Mouse (Mus musculus) embryo, embryonic 10.5 days (tissue): ENCODE results near the gene Dmwd.

Source experiments
- DNase-seq: peaks from one replicate; pipeline ENCODE4 v3.0.0-alpha.2; 2015; ENCODE audit warnings: low spot score

The Dmwd gene

GRCm38 (mm10) chr7:19094826-19095750 is 19.1 kb downstream of the Dmwd start:
- DNase-seq, result peak; percentile 55

- DNase-seq, result peak; percentile 91
These were observed 19.7 kb downstream of the Dmwd start for GRCm38 (mm10) chr7:19095751-19096110.

- no peak for DNase-seq
These were observed 20.5 kb downstream of the Dmwd start for GRCm38 (mm10) chr7:19096421-19096976.

- DNase-seq, result no peak
These were observed 21.2 kb downstream of the Dmwd start for GRCm38 (mm10) chr7:19097217-19097616.

GRCm38 (mm10) chr7:19097863-19098262 is 21.8 kb downstream of the Dmwd start:
- DNase-seq, result no peak

GRCm38 (mm10) chr7:19098811-19099210 is 22.8 kb downstream of the Dmwd start:
- DNase-seq, result no peak

- DNase-seq, result no peak
These were observed 24.3 kb downstream of the Dmwd start for GRCm38 (mm10) chr7:19100290-19100689.

- no peak for DNase-seq
These were observed 27.7 kb downstream of the Dmwd start for GRCm38 (mm10) chr7:19103741-19104140.

GRCm38 (mm10) chr7:19104486-19104885 is 28.5 kb downstream of the Dmwd start:
- DNase-seq, result no peak

GRCm38 (mm10) chr7:19107436-19107835 is 31.4 kb downstream of the Dmwd start:
- DNase-seq, result no peak

- DNase-seq, result no peak
These were observed 33.5 kb downstream of the Dmwd start for GRCm38 (mm10) chr7:19109565-19109964.

- DNase-seq, result peak; percentile 62
These were observed 42.2 kb downstream of the Dmwd start, which contains the start of gene Gm4969 for GRCm38 (mm10) chr7:19118028-19118771. Gm4969 (minus strand) TSS chr7:19118368.

- no peak for DNase-seq
These were observed 43.1 kb downstream of the Dmwd start for GRCm38 (mm10) chr7:19119083-19119482.

- DNase-seq, result peak; percentile 99
These were observed 43.8 kb downstream of the Dmwd start, which contains the start of gene Fbxo46 for GRCm38 (mm10) chr7:19119631-19120429. Fbxo46 (plus strand) TSS chr7:19119859.

GRCm38 (mm10) chr7:19121686-19122085 is 45.7 kb downstream of the Dmwd start:
- DNase-seq, result no peak

- no peak for DNase-seq
These were observed 48.7 kb downstream of the Dmwd start for GRCm38 (mm10) chr7:19124713-19125112.

- no peak for DNase-seq
These were observed 51.7 kb downstream of the Dmwd start for GRCm38 (mm10) chr7:19127744-19128143.

GRCm38 (mm10) chr7:19129396-19129795 is 53.4 kb downstream of the Dmwd start:
- no peak for DNase-seq

GRCm38 (mm10) chr7:19130657-19131056 is 54.6 kb downstream of the Dmwd start:
- DNase-seq, result peak; percentile 28

GRCm38 (mm10) chr7:19131324-19131848 is 55.4 kb downstream of the Dmwd start:
- peak; percentile 98 for DNase-seq
